Mouse (Mus musculus) hindbrain, postnatal 0 days (tissue): ENCODE results near the gene Stim1. TPM values are rescaled to one million over a fixed set of nuclear protein-coding genes. Genes with fewer than 3 reads are reported as not detected.
A peak's percentile ranks its signal among the peaks of the same experiment; 100 is the strongest.
"Not testable (repeated sequence)": the region's sequence is repeated elsewhere in the genome, so short reads cannot be mapped to it uniquely, and the experiment has no call there.

Experiments used
- ATAC-seq: fragments of 200-750 bp; cut with Nextera tagmentation; 2 replicates; pipeline ENCODE4 v1.8.0; 2017; ENCODE audit warnings: mild to moderate bottlenecking, moderate TSS enrichment, moderate library complexity
- DNase-seq: peaks from one replicate; pipeline ENCODE4 v3.0.0-alpha.2; 2015; ENCODE audit warnings: low spot score
- H3K27ac ChIP-seq: fragments of 300-500 bp; sonication (generic); 2 replicates; pipeline ENCODE4 v1.5.1; 2014; ENCODE audit warnings: mild to moderate bottlenecking
- H3K27me3 ChIP-seq: fragments of 300-500 bp; sonication (generic); 2 replicates; pipeline ENCODE4 v1.6.1; 2014; ENCODE audit warnings: low read length, mixed read lengths; ENCODE audit not compliant: insufficient read depth
- H3K36me3 ChIP-seq: fragments of 300-500 bp; sonication (generic); 2 replicates; pipeline ENCODE4 v1.6.1; 2014; ENCODE audit warnings: low read length, mixed read lengths; ENCODE audit not compliant: insufficient read depth
- H3K4me1 ChIP-seq: fragments of 300-500 bp; sonication (generic); 2 replicates; pipeline ENCODE4 v1.6.1; 2014; ENCODE audit warnings: antibody characterized with exemption, low read length, mixed read lengths; ENCODE audit not compliant: insufficient read depth
- H3K4me2 ChIP-seq: fragments of 300-500 bp; sonication (generic); 2 replicates; pipeline ENCODE4 v1.6.1; 2014; ENCODE audit warnings: low read depth, mild to moderate bottlenecking, low read length, moderate library complexity, mixed read lengths
- H3K4me3 ChIP-seq: fragments of 300-500 bp; sonication (generic); 2 replicates; pipeline ENCODE4 v1.5.1; 2014; ENCODE audit warnings: low read length
- H3K9ac ChIP-seq: fragments of 300-500 bp; sonication (generic); replicated peaks from 2 replicates; pipeline ENCODE4 v1.6.1; 2014; ENCODE audit warnings: mild to moderate bottlenecking, low read length, moderate library complexity, mixed read lengths
- H3K9me3 ChIP-seq: fragments of 300-500 bp; sonication (generic); 2 replicates; pipeline ENCODE4 v1.6.1; 2016; ENCODE audit warnings: low read length, mixed read lengths
- CTCF ChIP-seq: IDR thresholded peaks from 2 replicates; pipeline ENCODE4 v1.5.1; 2016; ENCODE audit warnings: antibody characterized with exemption, control low read depth, low read depth
- WGBS: fragments of 180-500 bp; shearing (Covaris S2); extraction: QIAGEN DNeasy Blood & Tissue Kit; methylation state at CpG from one replicate; pipeline ENCODE4 v1.1.7; 2014; 5-methylcytosine and 5-hydroxymethylcytosine counted together
- polyA plus RNA-seq: library from polyadenylated mRNA; unstranded; fragments of >200 nt; fragmentation: Nextera tagmentation; extraction: Ambion mirVana; gene quantifications from 2 replicates; pipeline ENCODE4 v1.2.1, GENCODE M21; 2015
- total RNA-seq: library from RNA; depleted of rRNA; stranded (reverse); fragments of >200 nt; gene quantifications from 2 replicates; pipeline ENCODE4 v1.2.3, GENCODE M21; 2014

The Stim1 gene
- total and polyA plus RNA-seq, 2 experiments from 2014 or later: 17.9 to 34.6 TPM

DNA sequence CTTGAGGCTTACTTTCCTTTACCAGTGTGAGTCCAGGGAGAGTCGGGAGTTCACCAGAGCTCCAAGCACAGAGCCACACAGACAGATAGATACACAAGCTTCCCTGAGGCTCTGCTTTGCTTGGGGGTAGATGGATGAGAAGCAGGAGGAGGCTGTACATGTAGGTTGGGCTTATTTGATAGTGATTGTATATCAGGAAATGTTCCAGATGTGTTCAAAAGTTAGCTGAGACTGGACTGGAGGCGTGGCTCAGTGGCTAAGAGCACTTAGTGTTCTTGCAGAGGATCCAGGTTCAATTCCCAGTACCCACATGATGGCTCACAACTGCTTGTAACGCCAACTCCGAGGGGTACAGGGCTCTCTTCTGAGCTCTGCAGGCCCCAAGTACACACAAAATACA, 210.8 kb downstream of the Stim1 start:
- no peak for ATAC-seq
- Histone ChIP-seq H3K36me3 (no peaks in the 10 kb centered on the region), H3K4me2 (no peak overlapping the region), H3K27ac (no peak overlapping the region), H3K9ac (no peak overlapping the region), H3K27me3 (no peaks in the 10 kb centered on the region), H3K4me1 (no peaks in the 10 kb centered on the region), H3K4me3 (no peak overlapping the region), H3K9me3 (no peaks in the 10 kb centered on the region)
- DNase-seq: no peak
- no peak for TF ChIP-seq CTCF
- WGBS: 91% methylated on average over 4 of the region's 4 CpGs

DNA sequence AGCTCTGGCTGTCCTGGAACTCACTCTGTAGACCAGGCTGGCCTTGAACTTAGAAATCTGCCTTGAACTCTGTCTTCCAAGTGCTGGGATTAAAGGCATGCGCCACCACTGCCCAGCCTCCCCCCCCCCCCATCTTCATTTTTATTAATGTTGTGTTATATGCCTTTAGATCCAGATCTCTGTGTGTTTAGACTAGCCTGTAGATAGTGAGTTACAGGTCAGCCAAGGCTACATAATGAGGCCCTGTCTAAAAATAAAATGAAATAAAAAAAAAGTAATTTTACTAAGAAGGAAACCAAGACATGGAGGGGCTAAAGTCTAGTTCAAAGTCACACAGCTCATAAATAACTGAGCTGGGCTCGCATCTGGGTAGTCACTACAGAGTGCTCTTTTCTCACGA, 211.3 kb downstream of the Stim1 start:
- TF ChIP-seq CTCF: no peak
- Histone ChIP-seq H3K4me1 (no peaks in the 10 kb centered on the region), H3K9ac (no peak overlapping the region), H3K27ac (no peak overlapping the region), H3K4me2 (no peak overlapping the region), H3K9me3 (no peaks in the 10 kb centered on the region), H3K27me3 (no peaks in the 10 kb centered on the region), H3K4me3 (no peak overlapping the region), H3K36me3 (no peaks in the 10 kb centered on the region)
- no peak for DNase-seq
- 91% methylated on average over 3 of the region's 3 CpGs for WGBS
- no peak for ATAC-seq

DNA sequence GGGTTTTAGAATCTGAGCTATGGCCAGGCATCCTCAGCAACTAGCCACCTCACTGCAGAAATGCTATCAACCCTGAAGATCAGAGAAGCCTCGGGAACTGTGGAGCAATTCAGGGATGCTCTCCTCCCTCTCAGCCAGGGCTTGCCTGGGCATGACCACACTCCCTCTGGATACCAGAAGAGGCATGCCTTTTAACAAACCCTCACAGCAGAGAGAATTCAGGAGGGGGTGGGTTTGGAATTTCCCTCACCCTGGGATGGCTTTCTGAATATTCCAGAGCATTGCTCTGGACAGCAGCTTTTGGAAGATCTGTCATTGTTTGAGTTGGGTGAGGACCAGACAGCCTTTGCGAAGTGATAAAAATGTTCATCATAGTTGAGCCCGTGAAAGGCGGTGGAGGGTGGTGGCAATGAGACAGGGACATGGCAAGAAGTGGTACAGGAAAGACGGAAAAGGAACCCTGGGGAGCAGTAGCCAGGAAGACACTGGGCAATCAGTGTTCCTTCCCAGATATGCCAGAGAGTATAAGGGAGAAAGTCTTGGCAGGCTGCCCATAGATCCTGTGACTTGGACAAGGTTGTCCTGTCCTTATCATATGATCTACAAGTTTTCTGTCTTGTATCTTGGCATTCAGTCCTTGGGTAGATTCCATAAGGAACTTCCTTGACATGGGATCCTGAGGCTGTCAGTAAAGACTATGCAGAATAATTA, 211.9 kb downstream of the Stim1 start:
- DNase-seq (no peak), ATAC-seq (no peak)
- H3K36me3 ChIP-seq: no peaks in the 10 kb centered on the region
- no peak overlapping the region for H3K4me3 ChIP-seq
- H3K9ac ChIP-seq: no peak overlapping the region
- WGBS: 68% methylated on average over 5 of the region's 5 CpGs
- no peak for TF ChIP-seq CTCF
- H3K4me1 ChIP-seq: no peaks in the 10 kb centered on the region
- H3K27me3 ChIP-seq: no peaks in the 10 kb centered on the region
- H3K4me2 ChIP-seq: no peak overlapping the region
- no peaks in the 10 kb centered on the region for H3K9me3 ChIP-seq
- no peak overlapping the region for H3K27ac ChIP-seq

DNA sequence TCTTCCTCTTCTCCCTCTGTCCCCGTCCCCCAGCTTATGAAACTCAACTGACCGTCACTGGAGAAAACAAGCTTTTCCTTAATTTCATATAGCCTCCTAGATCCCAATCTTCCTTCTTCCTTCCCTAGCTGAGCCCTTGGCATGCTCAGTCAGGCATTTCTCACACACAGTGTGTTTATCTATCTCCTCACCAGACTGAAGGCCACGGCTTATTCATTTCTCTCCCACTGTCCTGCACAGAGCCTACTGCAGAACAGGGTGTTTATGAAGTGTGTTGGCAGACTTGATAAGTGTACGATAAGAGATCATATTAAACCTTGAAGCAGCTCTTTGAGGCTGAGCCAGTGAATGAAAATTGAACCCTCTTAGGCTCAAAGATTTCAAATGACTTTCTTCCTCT, 213.2 kb downstream of the Stim1 start:
- no peak for TF ChIP-seq CTCF
- 85% methylated on average over 4 of the region's 4 CpGs for WGBS
- Histone ChIP-seq H3K9ac (no peak overlapping the region), H3K9me3 (no peaks in the 10 kb centered on the region), H3K4me2 (no peak overlapping the region), H3K4me3 (no peak overlapping the region), H3K27ac (no peak overlapping the region), H3K27me3 (no peaks in the 10 kb centered on the region), H3K4me1 (no peaks in the 10 kb centered on the region), H3K36me3 (no peaks in the 10 kb centered on the region)
- ATAC-seq (no peak), DNase-seq (no peak)

DNA sequence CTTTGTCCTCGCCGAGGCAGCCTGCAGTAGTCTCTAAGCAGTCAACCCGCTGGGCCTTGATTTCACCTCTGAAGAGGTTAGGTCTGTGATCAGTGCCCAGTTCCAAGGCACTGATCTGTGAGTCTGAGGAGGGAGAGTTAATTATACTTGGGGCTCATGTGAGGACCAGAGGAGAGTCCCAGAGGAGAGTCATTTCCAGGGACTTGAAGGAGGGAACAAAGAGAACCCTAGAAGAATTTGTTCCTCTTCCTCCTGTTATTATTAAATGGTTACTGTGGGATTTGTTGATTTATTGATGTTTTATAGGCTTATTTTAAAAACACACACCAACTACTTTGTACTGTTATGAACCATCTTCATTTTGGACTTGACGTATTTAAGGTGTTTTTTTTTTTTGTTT, 214.0 kb downstream of the Stim1 start, which contains the start of gene Olfr543:
Olfr543 (minus strand) TSS at position 101 of the 400 bp plus-strand sequence.
- H3K27me3 ChIP-seq: no peaks in the 10 kb centered on the region
- DNase-seq: no peak
- H3K4me2 ChIP-seq: no peak within 1 kb of the TSS
- no peaks in the 10 kb centered on the region for H3K36me3 ChIP-seq
- no peak for TF ChIP-seq CTCF
- ATAC-seq: no peak
- H3K4me1 ChIP-seq: no peaks in the 10 kb centered on the region
- 97% methylated on average over 4 of the region's 4 CpGs for whole genome bisulfite sequencing
- no peak within 1 kb of the TSS for H3K4me3 ChIP-seq
- H3K27ac ChIP-seq: no peak within 1 kb of the TSS
- no peak within 1 kb of the TSS for H3K9ac ChIP-seq
- H3K9me3 ChIP-seq: no peaks in the 10 kb centered on the region

DNA sequence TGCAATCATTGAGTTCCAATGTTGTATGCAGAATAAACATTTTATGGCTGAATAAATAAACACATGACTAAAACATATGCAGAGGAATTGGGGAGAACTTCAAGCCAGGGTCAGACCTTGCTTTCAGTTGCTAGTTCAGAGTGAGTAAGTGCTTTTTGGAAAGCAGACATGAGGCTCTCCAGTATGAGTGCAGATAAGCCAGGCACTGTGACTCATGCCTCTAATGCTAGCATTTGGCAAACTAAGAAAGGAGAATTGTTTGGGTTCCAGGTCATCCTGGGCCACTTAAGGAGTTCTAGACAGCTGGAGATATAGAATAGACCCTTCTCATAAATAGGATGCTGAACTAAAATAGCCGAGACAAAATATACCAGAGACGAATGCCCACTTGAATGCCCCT, 216.1 kb downstream of the Stim1 start:
- WGBS: 94% methylated on average over 2 of the region's 2 CpGs
- no peak for TF ChIP-seq CTCF
- DNase-seq (no peak), ATAC-seq (no peak)
- H3K4me3 ChIP-seq: no peak overlapping the region
- no peaks in the 10 kb centered on the region for H3K27me3 ChIP-seq
- H3K36me3 ChIP-seq: no peaks in the 10 kb centered on the region
- H3K4me2 ChIP-seq: no peak overlapping the region
- no peaks in the 10 kb centered on the region for H3K9me3 ChIP-seq
- no peak overlapping the region for H3K27ac ChIP-seq
- H3K9ac ChIP-seq: no peak overlapping the region
- no peaks in the 10 kb centered on the region for H3K4me1 ChIP-seq

DNA sequence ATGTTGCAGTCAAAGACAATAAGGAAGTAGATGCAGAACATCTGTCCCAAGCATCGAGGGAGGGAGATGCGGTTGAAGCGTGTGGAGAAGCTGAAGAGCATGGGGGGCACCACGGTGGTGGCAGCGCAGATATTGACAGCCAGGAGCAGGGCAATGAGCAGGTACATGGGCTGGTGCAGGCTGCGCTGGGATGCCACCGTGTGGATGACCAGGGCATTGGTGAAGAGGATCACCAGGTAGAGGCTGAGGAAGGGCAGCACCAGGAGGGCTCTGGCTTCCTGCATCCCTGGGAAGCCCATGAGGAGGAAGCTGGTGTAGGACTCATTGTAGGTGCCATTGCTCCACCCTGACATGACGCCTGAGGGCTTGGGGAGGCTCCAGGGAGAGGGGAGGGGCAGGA, 217.2 kb downstream of the Stim1 start:
- not testable (repeated sequence) for H3K9me3 ChIP-seq, H3K4me1 ChIP-seq, H3K4me2 ChIP-seq, H3K27ac ChIP-seq, H3K4me3 ChIP-seq, H3K9ac ChIP-seq, H3K36me3 ChIP-seq, H3K27me3 ChIP-seq, DNase-seq
- 67% methylated on average over 7 of the region's 8 CpGs for WGBS
- peak; percentile 27; the same call in 1 of the 2 replicates for ATAC-seq
